Mouse (Mus musculus) CH12.LX (cell line): ENCODE data around the gene Tas2r119.

ENCODE experiments used
- CHD1 ChIP-seq: IDR thresholded peaks from 2 replicates; pipeline ENCODE4 v1.6.1; 2012; ENCODE audit warnings: low read depth, low read length, improper control_type of control experiment, inconsistent platforms
- CTCF ChIP-seq, 2 experiments: IDR thresholded peaks in 1 of 2; conservative IDR thresholded peaks in 1 of 2; 2 replicates each; pipeline ENCODE4 v1.5.1; 2011 to 2012; ENCODE audit warnings: low read depth in 2 of 2, low read length in 2 of 2, improper control_type of control experiment in 1 of 2, inconsistent platforms in 1 of 2, mild to moderate bottlenecking in 1 of 2, moderate library complexity in 1 of 2
- GABPA ChIP-seq: IDR thresholded peaks from 2 replicates; pipeline ENCODE4 v1.6.1; 2012; ENCODE audit warnings: low read depth, low read length, improper control_type of control experiment, inconsistent platforms; ENCODE audit not compliant: insufficient replicate concordance
- JUN ChIP-seq: IDR thresholded peaks from 2 replicates; pipeline ENCODE4 v1.6.1; 2011; ENCODE audit warnings: low read depth, mild to moderate bottlenecking, low read length, improper control_type of control experiment, moderate library complexity; ENCODE audit not compliant: insufficient read depth
- MAZ ChIP-seq: IDR thresholded peaks from 2 replicates; pipeline ENCODE4 v1.6.1; 2012; ENCODE audit warnings: low read depth, mild to moderate bottlenecking, inconsistent platforms, low read length, improper control_type of control experiment, moderate library complexity
- POLR2A ChIP-seq: IDR thresholded peaks from 2 replicates; pipeline ENCODE4 v1.6.1; 2011; ENCODE audit warnings: low read depth, mild to moderate bottlenecking, improper control_type of control experiment, low read length
- USF1 ChIP-seq: IDR thresholded peaks from 2 replicates; pipeline ENCODE4 v1.6.1; 2014; ENCODE audit warnings: low read depth, mild to moderate bottlenecking, inconsistent platforms, low read length, improper control_type of control experiment
- USF2 ChIP-seq: conservative IDR thresholded peaks from 2 replicates; pipeline ENCODE4 v1.6.1; 2011; ENCODE audit warnings: low read depth, low read length, improper control_type of control experiment
- ZMIZ1 ChIP-seq: IDR thresholded peaks from 2 replicates; pipeline ENCODE4 v1.6.1; 2012; ENCODE audit warnings: low read depth, mild to moderate bottlenecking, inconsistent platforms, low read length, improper control_type of control experiment

DNA sequence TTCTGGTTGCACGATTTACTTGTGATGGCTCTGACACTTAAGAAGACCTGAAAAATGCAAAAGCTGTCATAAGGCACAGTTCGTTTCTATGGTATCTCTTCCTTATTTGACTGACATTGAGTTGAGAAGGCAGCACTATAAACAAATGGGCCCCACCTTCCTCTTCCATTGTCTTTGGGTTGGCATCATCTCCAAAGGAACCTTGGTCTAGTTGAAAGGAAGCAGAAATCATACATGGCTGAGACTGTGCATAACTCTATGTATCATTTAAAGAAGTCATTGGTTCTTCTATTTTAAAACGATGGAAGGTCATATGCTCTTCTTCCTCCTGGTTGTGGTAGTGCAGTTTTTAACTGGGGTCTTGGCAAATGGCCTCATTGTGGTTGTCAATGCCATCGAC is at the start of gene Tas2r119:
- no peak for TF ChIP-seq JUN
- TF ChIP-seq USF1 = no peak
- no peak for TF ChIP-seq CTCF (conservative IDR thresholded peaks at IDR 0.05 in 1 of 2, IDR thresholded peaks at IDR 0.05 in 1 of 2; ENCODE audit: low read depth in 2 of 2, low read length in 2 of 2)
- no peak for TF ChIP-seq POLR2A
- TF ChIP-seq MAZ = no peak
- TF ChIP-seq GABPA = no peak
- TF ChIP-seq USF2 = no peak
- TF ChIP-seq CHD1 = no peak
- no peak for TF ChIP-seq ZMIZ1
